Mouse (Mus musculus) Patski (cell line): ENCODE measurements around the gene Krt222. TPM values are rescaled to one million over a fixed set of nuclear protein-coding genes. Genes with fewer than 3 reads are reported as not detected.

Source experiments
- ATAC-seq: fragments of 100-300 bp; one replicate; pipeline ENCODE4 v1.8.0; 2021
- CTCF ChIA-PET: fragments of 350-600 bp; sonication (Branson Sonifier 250); formaldehyde crosslinking; loops from one replicate; lab custom pipeline; 2022; ENCODE audit warnings: inconsistent platforms; lab: Charles Lee
- POLR2A ChIA-PET: fragments of 350-600 bp; sonication (Branson Sonifier 250); formaldehyde crosslinking; loops from one replicate; lab custom pipeline; 2022; ENCODE audit warnings: antibody characterized with exemption, inconsistent platforms; lab: Charles Lee
- DNase-seq: peaks from one replicate; pipeline ENCODE4 v3.0.0-alpha.2; 2011; ENCODE audit warnings: low read depth, low spot score
- H3K27me3 ChIP-seq: fragments of 371-371 bp; one replicate; pipeline ENCODE4 v1.5.1; 2021
- CTCF ChIP-seq: fragments of 100-300 bp; IDR thresholded peaks from one replicate; pipeline ENCODE4 v1.5.1; 2021
- in situ Hi-C: fragments of 300-500 bp; cut with MboI; formaldehyde crosslinking; loops from 3 replicates; pipeline ENCODE4 v1.11.1; 2018; ENCODE audit warnings: low pct_unique_long_range_greater_than_20kb, mixed read lengths
- polyA plus RNA-seq: library from polyadenylated mRNA; unstranded; gene quantifications from one replicate; pipeline ENCODE4 v1.2.3, GENCODE M21; 2021

Krt222 gene
- polyA plus RNA-seq, 1 experiment from 2014 or later: 0.14 TPM

GRCm38 (mm10) chr11:99212693-99213092, 31.2 kb downstream of the Krt222 start:
- POLR2A ChIA-PET: no interaction called here

GRCm38 (mm10) chr11:99211964-99212363, 31.9 kb downstream of the Krt222 start:
- no peak for ATAC-seq
- CTCF ChIA-PET: no interaction called here
- no peak for TF ChIP-seq CTCF
- DNase-seq: no peak
- in situ Hi-C loops: no loop called here
- POLR2A ChIA-PET: no interaction called here
- H3K27me3 ChIP-seq: no peaks in the 10 kb centered on the region

More at GRCm38 (mm10) chr11:99212693-99213092, 31.2 kb downstream of the Krt222 start:
- in situ Hi-C loops: no loop called here
- TF ChIP-seq CTCF: no peak
- ATAC-seq: no peak
- no peak for DNase-seq
- CTCF ChIA-PET: no interaction called here
- H3K27me3 ChIP-seq: no peaks in the 10 kb centered on the region

- ATAC-seq: no peak
- no peak for TF ChIP-seq CTCF
- no peaks in the 10 kb centered on the region for H3K27me3 ChIP-seq
- in situ Hi-C loops: no loop called here
- ChIA-PET POLR2A (no interaction called here), CTCF (no interaction called here)
- DNase-seq: no peak
These were observed 35.7 kb downstream of the Krt222 start for GRCm38 (mm10) chr11:99208105-99208669.

GRCm38 (mm10) chr11:99207449-99207848, 36.4 kb downstream of the Krt222 start:
- DNase-seq (no peak), ATAC-seq (peak; percentile 26)
- H3K27me3 ChIP-seq: no peaks in the 10 kb centered on the region
- CTCF ChIA-PET: interaction anchor here (1.3 to 1.9 kb wide), 3 partner anchors 11 to 23 kb away, joined by 4 to 5 read pairs (median 4); no protein-coding TSS in a partner anchor
- TF ChIP-seq CTCF: peak; percentile 4
- in situ Hi-C loops: no loop called here
- POLR2A ChIA-PET: interaction anchor here (1.0 to 2.0 kb wide), 2 partner anchors 11 to 23 kb away, joined by 3 to 6 read pairs; no protein-coding TSS in a partner anchor

- TF ChIP-seq CTCF: peak; percentile 71
- ChIA-PET CTCF (interaction anchor here (1.0 to 1.9 kb wide), 5 partner anchors 12 to 23 kb away, joined by 3 to 5 read pairs (median 4); no protein-coding TSS in a partner anchor), POLR2A (interaction anchor here (1.0 to 2.0 kb wide), 2 partner anchors 12 to 23 kb away, joined by 3 to 6 read pairs; no protein-coding TSS in a partner anchor)
- in situ Hi-C loops: no loop called here
- ATAC-seq (no peak), DNase-seq (no peak)
- H3K27me3 ChIP-seq: no peaks in the 10 kb centered on the region
These were observed 36.9 kb downstream of the Krt222 start for GRCm38 (mm10) chr11:99206954-99207353.

- H3K27me3 ChIP-seq: peaks cover 45% of the 10 kb centered on the region
- DNase-seq (no peak), ATAC-seq (peak; percentile 71)
- POLR2A ChIA-PET: no interaction called here
- CTCF ChIA-PET: interaction anchor here (1.5 to 2.1 kb wide), 2 partner anchors 104 to 106 kb away, joined by 5 to 8 read pairs; no protein-coding TSS in a partner anchor
- in situ Hi-C loops: no loop called here
- TF ChIP-seq CTCF: peak; percentile 85
These were observed 54.7 kb downstream of the Krt222 start for GRCm38 (mm10) chr11:99189154-99189582.

GRCm38 (mm10) chr11:99187348-99187747, 56.5 kb downstream of the Krt222 start:
- CTCF ChIA-PET: interaction anchor here (2.1 kb wide), 1 partner anchor 108 kb away, joined by 8 read pairs; no protein-coding TSS in a partner anchor
- POLR2A ChIA-PET: no interaction called here
- TF ChIP-seq CTCF: no peak
- H3K27me3 ChIP-seq: peaks cover 48% of the 10 kb centered on the region
- in situ Hi-C loops: no loop called here
- no peak for DNase-seq
- no peak for ATAC-seq

GRCm38 (mm10) chr11:99186836-99187235, 57.0 kb downstream of the Krt222 start:
- ATAC-seq: no peak
- POLR2A ChIA-PET: no interaction called here
- in situ Hi-C loops: no loop called here
- CTCF ChIA-PET: no interaction called here
- peaks cover 50% of the 10 kb centered on the region for H3K27me3 ChIP-seq
- no peak for DNase-seq
- TF ChIP-seq CTCF: peak; percentile 8

Other genes with a start within 250 kb of the Krt222 start
- gene Top2a, start 219.9 kb downstream of the Krt222 start, polyA plus RNA-seq: 139 TPM
- gene Igfbp4, start 202.8 kb downstream of the Krt222 start, polyA plus RNA-seq: 3.0 TPM
- gene Tns4, start 154.8 kb downstream of the Krt222 start, polyA plus RNA-seq: not detected
- 0.12 TPM for gene Ccr7, start 89.0 kb downstream of the Krt222 start, polyA plus RNA-seq
- gene Smarce1, start 13.1 kb downstream of the Krt222 start, polyA plus RNA-seq: 135 TPM
- gene Krt24, start 41.2 kb upstream of the Krt222 start, polyA plus RNA-seq: not detected
- not detected for gene Krt25, start 78.9 kb upstream of the Krt222 start, polyA plus RNA-seq
- not detected for gene Krt26, start 93.9 kb upstream of the Krt222 start, polyA plus RNA-seq
- gene Krt27, start 107.0 kb upstream of the Krt222 start, polyA plus RNA-seq: not detected
- not detected for gene Krt28, start 130.8 kb upstream of the Krt222 start, polyA plus RNA-seq
- gene Krt10, start 145.3 kb upstream of the Krt222 start, polyA plus RNA-seq: 7.2 TPM
- gene Krt12, start 178.2 kb upstream of the Krt222 start, polyA plus RNA-seq: not detected
- not detected for gene Krt20, start 194.1 kb upstream of the Krt222 start, polyA plus RNA-seq
- 0.09 TPM for gene Krt23, start 249.1 kb upstream of the Krt222 start, polyA plus RNA-seq